Mouse (Mus musculus): ENCODE measurements at regions not wholly inside any gene's neighbourhood (a gene's known extent, or its start where the extent isn't known, plus 50 kb on each side); places are given as distances from the start of the nearest gene placed in this dataset.

DNA sequence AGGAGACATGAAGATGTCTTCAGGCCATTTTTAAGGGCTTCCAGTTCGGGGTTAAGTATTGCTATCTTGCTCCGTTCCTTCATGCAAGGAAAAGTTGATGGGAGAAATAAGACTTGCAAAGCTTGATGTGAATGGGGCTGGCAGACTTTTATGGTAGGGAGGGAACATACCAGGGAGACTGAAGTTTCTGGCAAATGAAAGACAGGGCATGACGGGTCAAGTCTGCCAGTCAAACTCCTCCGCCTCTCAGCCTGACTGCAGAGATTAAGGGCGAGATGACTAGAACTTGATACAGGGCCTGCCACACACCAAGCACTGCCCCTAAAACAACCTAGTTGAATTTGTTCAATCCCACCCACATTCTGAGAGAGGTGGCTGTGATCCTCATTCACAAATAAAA is 89.6 kb upstream of the Zfp703 start:
- no peak for ATAC-seq (ENCODE audit: extremely low read depth, insufficient number of reproducible peaks, low FRiP score, poor library complexity, severe bottlenecking)
- no peaks in the 10 kb centered on the region for H3K4me1 ChIP-seq (ENCODE audit: insufficient read depth, low read depth, low read length)
- H3K4me3 ChIP-seq (ENCODE audit: low read depth, low read length), result no peak overlapping the region
- no peaks in the 10 kb centered on the region for H3K9me3 ChIP-seq (replicated peaks)
- no peak for DNase-seq (ENCODE audit: low spot score)
- H3K27me3 ChIP-seq (ENCODE audit: insufficient read depth, low read length), result peaks cover 57% of the 10 kb centered on the region
- H3K36me3 ChIP-seq (replicated peaks), result no peaks in the 10 kb centered on the region
- TF ChIP-seq GATA2 (IDR thresholded peaks at IDR 0.05; ENCODE audit: borderline replicate concordance, low read depth, low read length), result no peak

DNA sequence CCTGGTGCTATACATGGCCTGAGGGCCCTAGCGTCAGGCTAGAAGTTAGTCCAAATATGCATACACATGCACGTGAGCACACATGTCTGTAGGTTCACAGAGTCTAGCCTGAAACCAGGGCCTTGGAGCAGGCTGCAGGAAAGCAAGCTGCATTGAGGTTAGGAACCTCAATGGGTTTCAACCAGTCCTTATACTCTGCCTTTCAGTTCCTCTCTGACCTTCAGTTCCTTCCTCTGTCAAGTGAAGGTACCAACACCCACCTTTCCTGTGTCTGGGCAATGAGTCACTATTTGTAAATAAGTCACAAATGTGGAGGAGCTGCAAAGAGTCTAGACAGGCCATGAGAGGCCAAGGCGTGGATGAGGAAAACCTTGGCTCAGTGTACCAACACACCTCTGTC is 89.1 kb upstream of the Zfp703 start:
- Histone ChIP-seq H3K36me3 (replicated peaks) (no peaks in the 10 kb centered on the region), H3K27me3 (ENCODE audit: insufficient read depth, low read length) (peaks cover 60% of the 10 kb centered on the region), H3K9me3 (replicated peaks) (no peaks in the 10 kb centered on the region), H3K4me3 (ENCODE audit: low read depth, low read length) (no peak overlapping the region), H3K4me1 (ENCODE audit: insufficient read depth, low read depth, low read length) (no peaks in the 10 kb centered on the region)
- ATAC-seq (ENCODE audit: extremely low read depth, insufficient number of reproducible peaks, low FRiP score, poor library complexity, severe bottlenecking), result no peak
- TF ChIP-seq POLR2AphosphoS5 (IDR thresholded peaks at IDR 0.05; ENCODE audit: insufficient replicate concordance, low read depth, low read length), result no peak
- no peak for TF ChIP-seq GATA1 (IDR thresholded peaks at IDR 0.05; ENCODE audit: borderline replicate concordance, low read length)
- no peak for TF ChIP-seq CTCF (IDR thresholded peaks at IDR 0.05; ENCODE audit: low read depth, low read length)
- no peak for TF ChIP-seq TAL1 (conservative IDR thresholded peaks at IDR 0.05; ENCODE audit: low read depth, low read length)
- no peak for TF ChIP-seq GATA2 (IDR thresholded peaks at IDR 0.05; ENCODE audit: borderline replicate concordance, low read depth, low read length)
- no peak for DNase-seq (ENCODE audit: low spot score)

DNA sequence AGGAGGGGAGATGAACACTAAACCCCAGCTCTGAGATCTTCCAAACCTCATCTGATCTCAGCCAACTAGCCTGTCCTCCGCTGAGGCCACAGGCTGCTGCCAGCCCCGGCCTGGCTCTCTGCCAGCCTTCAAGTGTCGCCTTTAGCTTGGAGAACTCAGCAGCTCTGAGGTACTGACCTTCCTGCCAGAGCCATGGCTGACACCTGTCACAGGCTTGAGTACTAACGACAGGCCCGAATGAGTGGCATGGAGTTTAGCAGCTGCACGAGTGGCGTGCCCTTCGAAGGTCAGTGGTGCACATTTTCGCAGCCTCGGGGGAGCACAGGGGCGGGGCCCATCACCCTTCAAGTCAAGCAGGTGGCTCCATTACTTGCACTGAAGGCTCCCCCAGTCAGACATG is 85.2 kb upstream of the Zfp703 start:
- Histone ChIP-seq H3K9me3 (replicated peaks) (no peaks in the 10 kb centered on the region), H3K4me1 (ENCODE audit: insufficient read depth, low read depth, low read length) (no peaks in the 10 kb centered on the region), H3K36me3 (replicated peaks) (no peaks in the 10 kb centered on the region), H3K4me3 (ENCODE audit: low read depth, low read length) (no peak overlapping the region), H3K27me3 (ENCODE audit: insufficient read depth, low read length) (peaks cover 60% of the 10 kb centered on the region)
- no peak for DNase-seq (ENCODE audit: low spot score)
- ATAC-seq (ENCODE audit: extremely low read depth, insufficient number of reproducible peaks, low FRiP score, poor library complexity, severe bottlenecking), result no peak
- no peak for TF ChIP-seq GATA2 (IDR thresholded peaks at IDR 0.05; ENCODE audit: borderline replicate concordance, low read depth, low read length)
- TF ChIP-seq GATA1 (IDR thresholded peaks at IDR 0.05; ENCODE audit: borderline replicate concordance, low read length), result no peak
- no peak for TF ChIP-seq POLR2AphosphoS5 (IDR thresholded peaks at IDR 0.05; ENCODE audit: insufficient replicate concordance, low read depth, low read length)
- no peak for TF ChIP-seq TAL1 (conservative IDR thresholded peaks at IDR 0.05; ENCODE audit: low read depth, low read length)

DNA sequence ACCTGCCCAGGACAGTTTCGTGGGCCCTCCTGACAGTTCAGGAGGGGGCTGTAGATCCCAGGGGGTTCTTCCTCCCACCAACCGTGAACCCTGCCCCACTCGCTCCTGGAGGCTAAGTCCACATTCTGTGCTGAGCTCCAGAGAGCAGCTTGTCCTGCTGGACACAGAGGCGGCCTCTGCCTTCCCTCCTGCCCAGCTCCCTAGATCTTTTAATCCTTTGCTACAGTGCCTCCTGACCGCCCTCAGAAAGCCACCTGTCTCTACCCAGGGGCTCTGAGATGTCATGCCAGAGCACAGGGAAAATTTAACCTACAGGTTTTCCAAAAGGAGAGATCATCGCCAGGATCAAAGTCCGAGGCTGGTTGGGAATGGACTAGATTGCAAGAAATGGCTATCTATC is 84.7 kb upstream of the Zfp703 start:
- ATAC-seq (ENCODE audit: extremely low read depth, insufficient number of reproducible peaks, low FRiP score, poor library complexity, severe bottlenecking) (no peak), DNase-seq (ENCODE audit: low spot score) (no peak)
- no peaks in the 10 kb centered on the region for H3K36me3 ChIP-seq (replicated peaks)
- TF ChIP-seq POLR2AphosphoS5 (IDR thresholded peaks at IDR 0.05; ENCODE audit: insufficient replicate concordance, low read depth, low read length), result no peak
- H3K4me1 ChIP-seq (ENCODE audit: insufficient read depth, low read depth, low read length), result no peaks in the 10 kb centered on the region
- H3K9me3 ChIP-seq (replicated peaks), result no peaks in the 10 kb centered on the region
- peaks cover 57% of the 10 kb centered on the region for H3K27me3 ChIP-seq (ENCODE audit: insufficient read depth, low read length)
- H3K4me3 ChIP-seq (ENCODE audit: low read depth, low read length), result no peak overlapping the region

DNA sequence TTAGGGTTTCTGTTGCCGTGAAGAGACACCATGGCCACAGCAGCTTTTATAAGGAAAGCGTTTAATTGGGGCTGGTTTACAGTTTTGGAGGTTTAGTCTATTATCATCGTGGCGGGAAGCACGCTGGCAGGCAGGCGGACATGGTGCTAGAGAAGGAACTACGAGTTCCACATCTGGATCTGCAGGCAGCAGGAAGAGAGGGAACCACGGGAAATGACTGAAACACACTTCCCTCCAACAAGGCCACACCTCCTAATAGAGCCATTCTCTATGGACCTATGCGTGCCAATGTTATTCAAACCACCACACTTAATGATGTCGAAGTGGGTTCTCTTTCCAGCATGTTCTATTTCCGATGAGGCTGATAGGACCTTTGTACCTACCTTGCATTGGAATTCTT is 81.3 kb upstream of the Zfp703 start:
- peaks cover 43% of the 10 kb centered on the region for H3K27me3 ChIP-seq (ENCODE audit: insufficient read depth, low read length)
- no peak overlapping the region for H3K4me3 ChIP-seq (ENCODE audit: low read depth, low read length)
- no peaks in the 10 kb centered on the region for H3K36me3 ChIP-seq (replicated peaks)
- ATAC-seq (ENCODE audit: extremely low read depth, insufficient number of reproducible peaks, low FRiP score, poor library complexity, severe bottlenecking) (no peak), DNase-seq (ENCODE audit: low spot score) (no peak)
- H3K9me3 ChIP-seq (replicated peaks), result no peaks in the 10 kb centered on the region
- TF ChIP-seq TAL1 (conservative IDR thresholded peaks at IDR 0.05; ENCODE audit: low read depth, low read length) (no peak), POLR2AphosphoS5 (IDR thresholded peaks at IDR 0.05; ENCODE audit: insufficient replicate concordance, low read depth, low read length) (no peak), CTCF (IDR thresholded peaks at IDR 0.05; ENCODE audit: low read depth, low read length) (no peak), GATA1 (IDR thresholded peaks at IDR 0.05; ENCODE audit: borderline replicate concordance, low read length) (no peak)
- no peaks in the 10 kb centered on the region for H3K4me1 ChIP-seq (ENCODE audit: insufficient read depth, low read depth, low read length)

DNA sequence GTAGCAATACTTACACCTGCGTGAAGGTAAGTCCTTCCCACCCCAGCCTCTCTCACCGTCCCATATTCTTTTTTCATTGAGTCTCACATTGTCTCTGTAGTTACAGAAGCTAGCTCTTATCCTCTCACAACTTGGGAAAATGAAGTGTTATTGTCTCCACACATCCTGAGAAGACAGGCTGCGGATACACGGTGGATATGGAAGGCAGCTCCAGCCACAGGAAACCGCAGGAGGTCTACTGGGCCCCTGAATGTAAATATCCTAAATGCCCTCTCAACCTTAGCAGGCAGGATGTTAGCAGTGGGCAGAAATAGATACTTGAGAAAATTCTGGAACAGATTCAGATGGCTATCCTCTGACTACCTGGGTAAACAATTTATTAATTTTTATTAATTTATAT is 73.8 kb upstream of the Zfp703 start:
- DNase-seq (ENCODE audit: low spot score), result no peak
- no peaks in the 10 kb centered on the region for H3K4me1 ChIP-seq (ENCODE audit: insufficient read depth, low read depth, low read length)
- TF ChIP-seq TAL1 (conservative IDR thresholded peaks at IDR 0.05; ENCODE audit: low read depth, low read length) (no peak), GATA2 (IDR thresholded peaks at IDR 0.05; ENCODE audit: borderline replicate concordance, low read depth, low read length) (no peak), CTCF (IDR thresholded peaks at IDR 0.05; ENCODE audit: low read depth, low read length) (no peak), GATA1 (IDR thresholded peaks at IDR 0.05; ENCODE audit: borderline replicate concordance, low read length) (no peak), POLR2AphosphoS5 (IDR thresholded peaks at IDR 0.05; ENCODE audit: insufficient replicate concordance, low read depth, low read length) (no peak)
- no peaks in the 10 kb centered on the region for H3K36me3 ChIP-seq (replicated peaks)
- no peak for ATAC-seq (ENCODE audit: extremely low read depth, insufficient number of reproducible peaks, low FRiP score, poor library complexity, severe bottlenecking)
- no peak overlapping the region for H3K4me3 ChIP-seq (ENCODE audit: low read depth, low read length)
- peaks cover 33% of the 10 kb centered on the region for H3K27me3 ChIP-seq (ENCODE audit: insufficient read depth, low read length)
- no peaks in the 10 kb centered on the region for H3K9me3 ChIP-seq (replicated peaks)

DNA sequence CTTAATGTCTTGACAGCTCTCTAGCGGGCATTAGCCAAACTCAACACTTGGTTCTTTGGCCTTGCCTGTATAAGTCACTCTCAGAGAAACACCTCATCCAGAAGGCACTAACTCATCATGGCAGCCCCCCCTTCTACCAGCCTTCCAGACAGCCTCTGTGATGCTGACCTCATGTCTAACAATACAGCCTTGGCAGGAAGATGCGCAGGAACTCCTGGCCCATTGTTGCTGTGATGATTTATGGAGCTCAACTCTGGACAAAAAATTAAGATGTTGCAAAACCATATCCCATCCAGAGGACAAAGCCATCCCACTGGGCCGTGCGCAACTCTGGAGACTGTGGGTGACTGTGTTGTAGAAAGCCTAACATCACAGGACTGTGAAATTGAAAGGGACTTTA is 70.9 kb upstream of the Zfp703 start:
- H3K9me3 ChIP-seq (replicated peaks), result no peaks in the 10 kb centered on the region
- H3K4me1 ChIP-seq (ENCODE audit: insufficient read depth, low read depth, low read length), result no peaks in the 10 kb centered on the region
- ATAC-seq (ENCODE audit: extremely low read depth, insufficient number of reproducible peaks, low FRiP score, poor library complexity, severe bottlenecking) (no peak), DNase-seq (ENCODE audit: low spot score) (no peak)
- no peak overlapping the region for H3K4me3 ChIP-seq (ENCODE audit: low read depth, low read length)
- no peaks in the 10 kb centered on the region for H3K36me3 ChIP-seq (replicated peaks)
- no peak for TF ChIP-seq TAL1 (conservative IDR thresholded peaks at IDR 0.05; ENCODE audit: low read depth, low read length)
- no peak for TF ChIP-seq GATA1 (IDR thresholded peaks at IDR 0.05; ENCODE audit: borderline replicate concordance, low read length)
- no peak for TF ChIP-seq GATA2 (IDR thresholded peaks at IDR 0.05; ENCODE audit: borderline replicate concordance, low read depth, low read length)
- no peak for TF ChIP-seq CTCF (IDR thresholded peaks at IDR 0.05; ENCODE audit: low read depth, low read length)
- TF ChIP-seq POLR2AphosphoS5 (IDR thresholded peaks at IDR 0.05; ENCODE audit: insufficient replicate concordance, low read depth, low read length), result no peak
- H3K27me3 ChIP-seq (ENCODE audit: insufficient read depth, low read length), result peaks cover 25% of the 10 kb centered on the region
